Mouse (Mus musculus) megakaryocyte progenitor cell, adult 5-6 weeks (primary cell): Measurements from ENCODE around the gene Llcfc1. TPM values are rescaled to one million over a fixed set of nuclear protein-coding genes. Genes with fewer than 3 reads are reported as not detected.

Experiments used
- ATAC-seq: replicated peaks from 2 replicates; pipeline ENCODE4 v1.8.0; 2016; ENCODE audit warnings: mild to moderate bottlenecking, moderate TSS enrichment, inconsistent platforms; ENCODE audit not compliant: poor library complexity
- total RNA-seq, 2 experiments: library from RNA; stranded (forward) in 1 of 2; stranded (reverse) in 1 of 2; fragments of 157-497, 149-512 nt in 1 of 2; fragments of 200-1000 nt in 1 of 2; gene quantifications; 2 replicates each; pipeline versions ENCODE4 v1.2.3 to v1.2.4; 2015 to 2017

The Llcfc1 gene
- total RNA-seq, 2 experiments from 2014 or later = not detected

- ATAC-seq = no peak
These were observed 17.0 kb downstream of the Llcfc1 start for GRCm38 (mm10) chr6:41701245-41701644.

DNA sequence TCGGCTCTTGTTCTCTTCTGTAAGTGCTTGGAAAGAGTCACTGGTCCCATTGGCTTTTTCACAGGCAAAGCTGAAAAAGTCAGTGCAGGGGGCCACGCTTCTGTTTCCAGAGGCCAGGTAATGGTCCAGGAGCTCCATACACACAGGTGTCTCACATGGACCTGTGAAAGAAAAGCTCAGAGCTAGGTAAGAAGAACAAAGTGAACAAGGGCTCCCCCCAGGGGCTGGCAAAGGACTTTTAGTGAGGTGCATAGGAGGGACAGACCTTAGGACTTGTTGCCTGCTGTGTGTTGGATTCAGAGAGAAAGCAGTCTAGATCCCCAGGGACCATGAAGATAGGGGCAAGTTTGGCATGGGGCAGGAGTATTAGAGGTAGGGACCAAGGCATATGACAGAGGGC lies 18.7 kb downstream of the Llcfc1 start:
- peak; percentile 51 for ATAC-seq

DNA sequence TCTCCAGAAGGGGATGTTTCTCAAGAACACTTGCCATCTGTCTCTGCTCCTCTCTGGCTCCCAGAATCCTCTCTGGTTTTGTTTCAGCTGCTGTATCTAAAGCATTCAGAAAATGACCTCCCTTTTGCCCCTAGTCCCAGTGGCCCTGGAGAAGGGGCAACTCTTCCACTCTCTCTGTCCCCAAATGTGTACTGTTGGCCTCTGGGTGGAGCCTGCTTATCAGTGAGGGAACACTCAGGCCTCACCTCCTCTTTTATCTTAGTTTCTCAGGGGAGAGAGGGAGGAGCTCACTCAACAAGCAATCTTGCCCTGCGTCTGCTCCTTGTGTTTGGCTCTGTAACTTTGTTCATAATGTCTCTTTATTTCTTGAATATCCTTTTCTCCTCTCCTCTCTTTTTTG lies 19.9 kb downstream of the Llcfc1 start, which contains the start of gene Kel:
Gene Kel, minus strand, starts transcription at position 217 of the 400 bp plus-strand sequence.
- peak; percentile 92 for ATAC-seq

DNA sequence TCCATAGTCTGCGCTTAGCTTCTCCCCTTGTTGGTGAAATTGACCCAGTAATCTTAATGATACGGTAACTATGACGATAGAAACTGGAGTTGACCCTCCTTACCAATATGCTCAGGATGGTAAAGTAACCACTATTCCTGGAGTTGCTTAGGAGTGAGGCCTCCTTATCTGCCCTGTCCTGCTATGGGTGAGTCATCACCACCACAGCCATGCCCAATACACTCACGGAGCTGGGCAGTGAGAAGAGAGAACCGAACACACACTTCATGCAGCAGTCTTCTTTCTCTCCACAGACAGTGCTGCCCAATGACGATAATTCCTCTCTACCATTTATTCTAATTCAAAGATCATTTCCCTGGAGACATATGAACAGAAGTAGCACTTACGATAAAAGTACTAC lies 22.0 kb downstream of the Llcfc1 start:
- peak; percentile 45 for ATAC-seq

GRCm38 (mm10) chr6:41710281-41710680 lies 26.1 kb downstream of the Llcfc1 start:
- no peak for ATAC-seq

DNA sequence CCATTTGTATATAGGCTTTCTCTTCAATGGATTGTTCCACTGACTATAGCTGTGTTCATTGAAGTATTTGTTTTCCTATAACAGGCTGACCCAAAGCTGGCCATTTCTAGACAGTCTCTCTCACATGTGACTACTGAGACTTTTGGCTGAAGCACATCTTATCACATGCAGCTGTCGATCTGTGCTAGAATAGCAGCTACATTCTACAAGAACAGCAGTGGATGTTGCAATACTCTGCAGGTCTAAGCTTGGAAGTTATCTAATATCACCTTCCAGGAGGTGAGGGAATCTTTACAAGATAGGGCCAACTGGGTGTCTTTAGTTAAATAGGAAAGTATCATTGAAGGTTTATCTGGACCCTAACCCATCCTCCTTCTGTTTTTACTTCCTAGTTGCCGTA lies 37.2 kb downstream of the Llcfc1 start:
- ATAC-seq = peak; percentile 34; the same call in 1 of the 2 replicates

DNA sequence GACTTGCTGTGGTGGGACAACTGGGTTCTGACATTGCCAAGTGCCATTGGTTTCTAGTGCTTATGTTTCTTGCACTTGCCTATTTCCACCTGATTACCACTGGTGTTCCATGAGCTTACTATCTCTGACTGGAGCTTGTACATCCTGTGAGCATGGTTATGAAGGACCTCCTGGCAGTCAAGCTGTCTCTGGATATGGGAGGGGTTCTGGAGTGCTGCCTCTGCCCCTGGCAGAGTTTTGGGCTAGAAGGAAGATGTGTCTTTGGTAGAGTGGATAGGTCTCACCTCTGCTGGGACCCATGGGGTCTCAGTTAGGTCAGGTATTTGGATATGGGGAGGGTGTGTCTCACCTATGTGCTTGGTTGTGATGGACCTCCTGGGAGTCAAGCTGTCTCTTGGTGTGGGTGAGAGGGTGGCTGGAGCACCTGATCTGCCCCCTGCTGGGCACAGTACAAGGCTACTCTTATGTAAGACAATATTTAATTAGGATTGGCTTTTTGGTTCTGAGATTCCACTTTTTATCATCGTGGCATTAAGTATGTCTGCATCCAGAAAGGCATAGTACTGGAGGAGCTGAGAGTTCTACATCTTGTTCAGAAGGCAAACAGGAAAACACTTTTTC lies 43.9 kb downstream of the Llcfc1 start:
- peak; percentile 85 for ATAC-seq

DNA sequence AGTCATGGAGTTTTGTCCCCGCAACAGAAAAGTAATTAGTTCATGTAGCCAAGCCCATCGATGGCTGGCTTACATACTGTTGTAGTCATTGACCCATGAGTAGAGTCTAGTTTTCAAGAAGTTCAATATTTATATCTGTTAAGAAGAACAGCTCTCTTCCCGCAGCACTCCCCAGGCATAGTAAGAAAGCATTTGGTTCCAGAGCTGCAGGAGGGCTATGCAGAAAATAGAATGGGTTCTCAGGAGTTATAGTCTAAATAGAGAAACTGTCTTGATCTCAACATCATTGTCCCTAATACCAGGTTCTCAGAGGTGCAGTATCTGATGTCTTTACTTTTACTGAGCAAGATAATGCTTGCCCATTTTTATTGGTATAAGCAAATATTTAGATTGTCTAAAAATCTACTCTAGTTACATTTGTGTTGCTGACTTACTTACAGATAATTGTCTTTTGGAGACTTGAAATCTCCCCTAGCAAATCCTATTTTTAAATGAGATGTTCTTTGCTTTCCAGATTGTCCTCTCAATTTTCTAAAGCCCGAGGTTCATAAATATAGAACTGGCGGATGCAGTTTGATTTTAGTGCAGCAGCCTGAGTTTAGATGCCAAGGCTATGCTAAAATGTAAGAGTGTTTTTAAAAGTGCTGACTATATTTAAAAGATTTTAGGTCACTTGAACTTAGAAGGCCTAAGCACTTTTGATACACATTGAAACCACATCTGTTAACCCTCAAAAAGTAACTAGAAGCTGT lies 50.7 kb downstream of the Llcfc1 start:
- no peak for ATAC-seq

Other genes starting within 250 kb of the Llcfc1 start
- gene Gm10334, start 238.3 kb upstream of the Llcfc1 start, total RNA-seq (2015) = not detected in 2 replicates
- gene Gm10334, start 238.3 kb upstream of the Llcfc1 start, total RNA-seq (2017) = not detected in 2 replicates
- not detected in 2 replicates for gene Prss1, start 225.5 kb upstream of the Llcfc1 start, total RNA-seq (2015)
- not detected in 2 replicates for gene Prss1, start 225.5 kb upstream of the Llcfc1 start, total RNA-seq (2017)
- not detected in 2 replicates for gene Prss2, start 162.6 kb upstream of the Llcfc1 start, total RNA-seq (2015)
- gene Prss2, start 162.6 kb upstream of the Llcfc1 start, total RNA-seq (2017) = not detected in 2 replicates
- 0.15 and 4.2 TPM in 2 replicates for gene Ephb6, start 78.9 kb upstream of the Llcfc1 start, total RNA-seq (2015)
- 1.7 and 2.6 TPM in 2 replicates for gene Ephb6, start 78.9 kb upstream of the Llcfc1 start, total RNA-seq (2017)
- not detected in 2 replicates for gene Trpv6, start 48.0 kb upstream of the Llcfc1 start, total RNA-seq (2015)
- not detected in 2 replicates for gene Trpv6, start 48.0 kb upstream of the Llcfc1 start, total RNA-seq (2017)
- gene Trpv5, start 3.7 kb upstream of the Llcfc1 start, total RNA-seq (2015) = 0.10 TPM in 1 of 2 replicates, not detected in the other
- gene Trpv5, start 3.7 kb upstream of the Llcfc1 start, total RNA-seq (2017) = not detected in 2 replicates
- gene Kel, start 19.9 kb downstream of the Llcfc1 start, total RNA-seq (2015) = 15.2 and 34.6 TPM in 2 replicates
- 4.7 and 9.3 TPM in 2 replicates for gene Kel, start 19.9 kb downstream of the Llcfc1 start, total RNA-seq (2017)
- gene Olfr459, start 90.7 kb downstream of the Llcfc1 start, total RNA-seq (2015) = not detected in 2 replicates
- not detected in 2 replicates for gene Olfr459, start 90.7 kb downstream of the Llcfc1 start, total RNA-seq (2017)
- not detected in 2 replicates for gene Pip, start 163.1 kb downstream of the Llcfc1 start, total RNA-seq (2015)
- not detected in 2 replicates for gene Pip, start 163.1 kb downstream of the Llcfc1 start, total RNA-seq (2017)
- not detected in 2 replicates for gene Sval2, start 168.6 kb downstream of the Llcfc1 start, total RNA-seq (2015)
- gene Sval2, start 168.6 kb downstream of the Llcfc1 start, total RNA-seq (2017) = not detected in 2 replicates